Mouse (Mus musculus) embryonic facial prominence, embryonic 12.5 days (tissue): Measurements from ENCODE around the gene Dapp1. TPM values are rescaled to one million over a fixed set of nuclear protein-coding genes. Genes with fewer than 3 reads are reported as not detected.
A peak's percentile ranks its signal among the peaks of the same experiment; 100 is the strongest.

ENCODE experiments used
- ATAC-seq: fragments of 200-750 bp; cut with Nextera tagmentation; 2 replicates; pipeline ENCODE4 v1.8.0; 2017; ENCODE audit not compliant: insufficient number of reproducible peaks, insufficient read depth, low FRiP score, low TSS enrichment
- H3K27ac ChIP-seq: fragments of 300-500 bp; sonication (generic); 2 replicates; pipeline ENCODE4 v1.5.1; 2016; ENCODE audit warnings: mild to moderate bottlenecking
- H3K27me3 ChIP-seq: fragments of 300-500 bp; sonication (generic); 2 replicates; pipeline ENCODE4 v1.6.1; 2016; ENCODE audit warnings: mild to moderate bottlenecking, moderate library complexity
- H3K36me3 ChIP-seq: fragments of 300-500 bp; sonication (generic); 2 replicates; pipeline ENCODE4 v1.6.1; 2016; ENCODE audit warnings: mild to moderate bottlenecking
- H3K4me1 ChIP-seq: fragments of 300-500 bp; sonication (generic); 2 replicates; pipeline ENCODE4 v1.6.1; 2016
- H3K4me2 ChIP-seq: fragments of 300-500 bp; sonication (generic); replicated peaks from 2 replicates; pipeline ENCODE4 v1.6.1; 2016; ENCODE audit warnings: mild to moderate bottlenecking, moderate library complexity
- H3K4me3 ChIP-seq: fragments of 300-500 bp; sonication (generic); 2 replicates; pipeline ENCODE4 v1.5.1; 2016; ENCODE audit warnings: mild to moderate bottlenecking
- H3K9ac ChIP-seq: fragments of 300-500 bp; sonication (generic); 2 replicates; pipeline ENCODE4 v1.6.1; 2016; ENCODE audit warnings: mild to moderate bottlenecking, moderate library complexity
- H3K9me3 ChIP-seq: fragments of 300-500 bp; sonication (generic); 2 replicates; pipeline ENCODE4 v1.6.1; 2016; ENCODE audit warnings: mild to moderate bottlenecking, moderate library complexity
- whole genome bisulfite sequencing: fragments of 180-500 bp; shearing (Covaris S2); methylation state at CpG from one replicate; pipeline ENCODE4 v1.1.7; 2016; 5-methylcytosine and 5-hydroxymethylcytosine counted together
- polyA plus RNA-seq: library from polyadenylated mRNA; unstranded; fragments of >200 nt; fragmentation: Nextera tagmentation; extraction: Ambion mirVana; gene quantifications from 2 replicates; pipeline ENCODE4 v1.2.1, GENCODE M21; 2016

Gene Dapp1
- polyA plus RNA-seq, result 3.9 and 4.1 TPM in 2 replicates

GRCm38 (mm10) chr3:137981382-137981750 lies at the start of gene Dapp1:
Gene Dapp1 (minus strand): TSS chr3:137981545.
- Histone ChIP-seq H3K4me2 (peak within 1 kb of the TSS; percentile 48), H3K9ac (0 out of 2 replicates have a peak within 1 kb of the TSS, but pooled peaks have one; percentile 11), H3K27ac (no peak within 1 kb of the TSS), H3K4me3 (peak within 1 kb of the TSS; percentile 31), H3K9me3 (no peaks in the 10 kb centered on the region), H3K27me3 (no peaks in the 10 kb centered on the region), H3K36me3 (no peaks in the 10 kb centered on the region), H3K4me1 (peaks cover 14% of the 10 kb centered on the region; the same call in 1 of the 2 replicates)
- ATAC-seq, result peak; percentile 61; the same call in 1 of the 2 replicates
- WGBS, result 7% methylated on average over 10 of the region's 10 CpGs

- Histone ChIP-seq H3K27ac (no peak overlapping the region), H3K9ac (no peak overlapping the region), H3K4me2 (no peak overlapping the region), H3K9me3 (no peaks in the 10 kb centered on the region), H3K36me3 (no peaks in the 10 kb centered on the region), H3K4me1 (no peaks in the 10 kb centered on the region), H3K27me3 (no peaks in the 10 kb centered on the region), H3K4me3 (no peak overlapping the region)
- WGBS, result 86% methylated on average over 6 of the region's 6 CpGs
- ATAC-seq, result no peak
These were observed 49.2 kb upstream of the Dapp1 start for GRCm38 (mm10) chr3:138030563-138030962.

GRCm38 (mm10) chr3:138029351-138029750 lies 48.0 kb upstream of the Dapp1 start:
- H3K36me3 ChIP-seq, result no peaks in the 10 kb centered on the region
- H3K4me1 ChIP-seq, result no peaks in the 10 kb centered on the region
- ATAC-seq, result no peak
- no peak overlapping the region for H3K4me2 ChIP-seq
- no peaks in the 10 kb centered on the region for H3K9me3 ChIP-seq
- 93% methylated on average over 5 of the region's 5 CpGs for WGBS
- H3K27ac ChIP-seq, result no peak overlapping the region
- H3K9ac ChIP-seq, result no peak overlapping the region
- no peaks in the 10 kb centered on the region for H3K27me3 ChIP-seq
- H3K4me3 ChIP-seq, result no peak overlapping the region

- no peak overlapping the region for H3K4me2 ChIP-seq
- H3K36me3 ChIP-seq, result no peaks in the 10 kb centered on the region
- H3K9ac ChIP-seq, result no peak overlapping the region
- H3K4me3 ChIP-seq, result no peak overlapping the region
- no peaks in the 10 kb centered on the region for H3K27me3 ChIP-seq
- no peak for ATAC-seq
- WGBS, result 78% methylated on average over 5 of the region's 5 CpGs
- no peaks in the 10 kb centered on the region for H3K4me1 ChIP-seq
- H3K27ac ChIP-seq, result no peak overlapping the region
- no peaks in the 10 kb centered on the region for H3K9me3 ChIP-seq
These were observed 46.4 kb upstream of the Dapp1 start for GRCm38 (mm10) chr3:138027575-138028362.

GRCm38 (mm10) chr3:138026286-138026685 lies 44.9 kb upstream of the Dapp1 start:
- no peak overlapping the region for H3K9ac ChIP-seq
- no peaks in the 10 kb centered on the region for H3K4me1 ChIP-seq
- WGBS, result 71% methylated on average over 10 of the region's 10 CpGs
- ATAC-seq, result no peak
- no peak overlapping the region for H3K4me3 ChIP-seq
- no peak overlapping the region for H3K4me2 ChIP-seq
- no peak overlapping the region for H3K27ac ChIP-seq
- H3K9me3 ChIP-seq, result no peaks in the 10 kb centered on the region
- H3K27me3 ChIP-seq, result no peaks in the 10 kb centered on the region
- no peaks in the 10 kb centered on the region for H3K36me3 ChIP-seq

- H3K27me3 ChIP-seq, result no peaks in the 10 kb centered on the region
- H3K9ac ChIP-seq, result no peak overlapping the region
- no peak overlapping the region for H3K4me2 ChIP-seq
- whole genome bisulfite sequencing, result 82% methylated on average over 4 of the region's 4 CpGs
- no peaks in the 10 kb centered on the region for H3K36me3 ChIP-seq
- H3K9me3 ChIP-seq, result no peaks in the 10 kb centered on the region
- ATAC-seq, result no peak
- H3K4me1 ChIP-seq, result no peaks in the 10 kb centered on the region
- H3K27ac ChIP-seq, result no peak overlapping the region
- H3K4me3 ChIP-seq, result no peak overlapping the region
These were observed 41.3 kb upstream of the Dapp1 start for GRCm38 (mm10) chr3:138022651-138023050.

GRCm38 (mm10) chr3:138022003-138022402 lies 40.7 kb upstream of the Dapp1 start:
- no peak for ATAC-seq
- no peak overlapping the region for H3K27ac ChIP-seq
- WGBS, result 85% methylated on average over 4 of the region's 4 CpGs
- H3K4me1 ChIP-seq, result no peaks in the 10 kb centered on the region
- H3K9me3 ChIP-seq, result no peaks in the 10 kb centered on the region
- no peak overlapping the region for H3K4me2 ChIP-seq
- H3K36me3 ChIP-seq, result no peaks in the 10 kb centered on the region
- no peak overlapping the region for H3K9ac ChIP-seq
- no peaks in the 10 kb centered on the region for H3K27me3 ChIP-seq
- H3K4me3 ChIP-seq, result no peak overlapping the region

- WGBS, result 75% methylated on average over 12 of the region's 12 CpGs
- H3K4me1 ChIP-seq, result no peaks in the 10 kb centered on the region
- H3K27me3 ChIP-seq, result no peaks in the 10 kb centered on the region
- H3K36me3 ChIP-seq, result no peaks in the 10 kb centered on the region
- no peak overlapping the region for H3K27ac ChIP-seq
- ATAC-seq, result no peak
- no peak overlapping the region for H3K9ac ChIP-seq
- H3K4me2 ChIP-seq, result no peak overlapping the region
- no peaks in the 10 kb centered on the region for H3K9me3 ChIP-seq
- no peak overlapping the region for H3K4me3 ChIP-seq
These were observed 35.5 kb upstream of the Dapp1 start for GRCm38 (mm10) chr3:138016810-138017209.

- no peak overlapping the region for H3K9ac ChIP-seq
- no peaks in the 10 kb centered on the region for H3K9me3 ChIP-seq
- 76% methylated on average over 2 of the region's 2 CpGs for WGBS
- no peaks in the 10 kb centered on the region for H3K4me1 ChIP-seq
- ATAC-seq, result no peak
- H3K4me3 ChIP-seq, result no peak overlapping the region
- H3K27ac ChIP-seq, result no peak overlapping the region
- no peaks in the 10 kb centered on the region for H3K36me3 ChIP-seq
- no peak overlapping the region for H3K4me2 ChIP-seq
- no peaks in the 10 kb centered on the region for H3K27me3 ChIP-seq
These were observed 33.4 kb upstream of the Dapp1 start for GRCm38 (mm10) chr3:138014725-138015124.

GRCm38 (mm10) chr3:138012351-138012750 lies 31.0 kb upstream of the Dapp1 start:
- Histone ChIP-seq H3K4me3 (no peak overlapping the region), H3K9me3 (no peaks in the 10 kb centered on the region), H3K36me3 (no peaks in the 10 kb centered on the region), H3K27me3 (no peaks in the 10 kb centered on the region), H3K4me1 (no peaks in the 10 kb centered on the region), H3K4me2 (no peak overlapping the region), H3K27ac (no peak overlapping the region), H3K9ac (no peak overlapping the region)
- 40% methylated on average over 4 of the region's 4 CpGs for WGBS
- ATAC-seq, result no peak

GRCm38 (mm10) chr3:138008152-138008551 lies 26.8 kb upstream of the Dapp1 start:
- no peak overlapping the region for H3K9ac ChIP-seq
- H3K4me1 ChIP-seq, result no peaks in the 10 kb centered on the region
- no peak overlapping the region for H3K27ac ChIP-seq
- H3K27me3 ChIP-seq, result no peaks in the 10 kb centered on the region
- peaks cover 3% of the 10 kb centered on the region; the same call in 1 of the 2 replicates for H3K9me3 ChIP-seq
- no peak overlapping the region for H3K4me2 ChIP-seq
- no peak overlapping the region for H3K4me3 ChIP-seq
- WGBS, result 74% methylated on average over 6 of the region's 6 CpGs
- ATAC-seq, result no peak
- H3K36me3 ChIP-seq, result no peaks in the 10 kb centered on the region

GRCm38 (mm10) chr3:138006896-138007295 lies 25.6 kb upstream of the Dapp1 start:
- WGBS, result 52% methylated on average over 3 of the region's 3 CpGs
- no peaks in the 10 kb centered on the region for H3K4me1 ChIP-seq
- no peak for ATAC-seq
- no peak overlapping the region for H3K4me2 ChIP-seq
- peaks cover 3% of the 10 kb centered on the region; the same call in 1 of the 2 replicates for H3K9me3 ChIP-seq
- no peaks in the 10 kb centered on the region for H3K36me3 ChIP-seq
- H3K4me3 ChIP-seq, result no peak overlapping the region
- no peak overlapping the region for H3K9ac ChIP-seq
- H3K27me3 ChIP-seq, result no peaks in the 10 kb centered on the region
- H3K27ac ChIP-seq, result no peak overlapping the region
